Mouse (Mus musculus) kidney, postnatal 14 days (tissue): ENCODE measurements around the gene Nfyb.

Experiments
- DNase-seq: peaks from one replicate; pipeline ENCODE4 v3.0.0; 2022; ENCODE audit warnings: mixed read lengths

Nfyb gene

GRCm38 (mm10) chr10:82778791-82779549 is 15.0 kb upstream of the Nfyb start:
- no peak for DNase-seq

- DNase-seq: peak; percentile 56
Measured at GRCm38 (mm10) chr10:82777886-82778285, 13.9 kb upstream of the Nfyb start.

- DNase-seq: no peak
Measured at GRCm38 (mm10) chr10:82777075-82777474, 13.1 kb upstream of the Nfyb start.

- no peak for DNase-seq
Measured at GRCm38 (mm10) chr10:82774841-82775240, 10.9 kb upstream of the Nfyb start.

GRCm38 (mm10) chr10:82771595-82772170 is 7.7 kb upstream of the Nfyb start:
- no peak for DNase-seq

- no peak for DNase-seq
Measured at GRCm38 (mm10) chr10:82770713-82771112, 6.8 kb upstream of the Nfyb start.

GRCm38 (mm10) chr10:82768901-82769300 is 5.0 kb upstream of the Nfyb start:
- DNase-seq: no peak

- peak; percentile 59 for DNase-seq
Measured at GRCm38 (mm10) chr10:82762756-82763681, 925 bp downstream of the Nfyb start.

- DNase-seq: no peak
Measured at GRCm38 (mm10) chr10:82761037-82761811, 2.7 kb downstream of the Nfyb start.

- DNase-seq: no peak
Measured at GRCm38 (mm10) chr10:82759706-82760105, 4.2 kb downstream of the Nfyb start.

- no peak for DNase-seq
Measured at GRCm38 (mm10) chr10:82758878-82759277, 5.1 kb downstream of the Nfyb start.

GRCm38 (mm10) chr10:82758368-82758767 is 5.6 kb downstream of the Nfyb start:
- no peak for DNase-seq

GRCm38 (mm10) chr10:82757341-82757740 is 6.6 kb downstream of the Nfyb start:
- DNase-seq: peak; percentile 16

- DNase-seq: no peak
Measured at GRCm38 (mm10) chr10:82756466-82756865, 7.5 kb downstream of the Nfyb start.

GRCm38 (mm10) chr10:82755213-82755890 is 8.6 kb downstream of the Nfyb start:
- DNase-seq: no peak

- no peak for DNase-seq
Measured at GRCm38 (mm10) chr10:82754642-82755041, 9.3 kb downstream of the Nfyb start.

- DNase-seq: peak; percentile 17
Measured at GRCm38 (mm10) chr10:82752921-82753320, 11.0 kb downstream of the Nfyb start.

GRCm38 (mm10) chr10:82750778-82751177 is 13.2 kb downstream of the Nfyb start:
- no peak for DNase-seq

- DNase-seq: no peak
Measured at GRCm38 (mm10) chr10:82746988-82747850, 16.7 kb downstream of the Nfyb start.

GRCm38 (mm10) chr10:82745301-82745700 is 18.6 kb downstream of the Nfyb start:
- no peak for DNase-seq

GRCm38 (mm10) chr10:82744296-82744695 is 19.6 kb downstream of the Nfyb start:
- DNase-seq: no peak
